Mouse (Mus musculus) right cerebral cortex, adult 18-20 months (tissue): Measurements from ENCODE around the gene Trim9.
A peak's percentile ranks its signal among the peaks of the same experiment; 100 is the strongest.

Experiments
- DNase-seq: peaks from one replicate; pipeline ENCODE4 v3.0.0; 2022; ENCODE audit warnings: mixed read lengths

Trim9 gene

GRCm38 (mm10) chr12:70347202-70347841, at the start of gene Trim9:
Gene Trim9 (minus strand): TSS chr12:70347614.
- peak; percentile 99 for DNase-seq

DNA sequence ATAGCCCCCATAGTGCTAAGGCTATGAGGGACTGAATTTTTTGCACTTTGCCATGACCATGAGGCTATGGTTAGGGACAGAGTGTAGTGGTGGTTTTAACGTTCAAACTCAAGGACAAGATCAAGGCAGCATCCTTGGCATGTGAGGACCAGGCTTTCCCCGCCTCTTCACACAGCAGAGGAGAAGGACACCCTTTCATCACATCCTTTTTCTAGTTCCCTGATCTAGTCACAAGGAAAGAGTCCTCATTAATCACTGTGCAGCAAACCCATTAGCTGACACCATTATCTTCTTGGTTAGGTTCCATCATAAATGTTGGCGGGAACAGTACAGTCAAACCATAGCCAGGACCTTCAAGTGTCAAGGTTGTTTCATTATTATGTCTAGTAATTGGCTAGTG, 47.6 kb upstream of the Trim9 start:
- no peak for DNase-seq

DNA sequence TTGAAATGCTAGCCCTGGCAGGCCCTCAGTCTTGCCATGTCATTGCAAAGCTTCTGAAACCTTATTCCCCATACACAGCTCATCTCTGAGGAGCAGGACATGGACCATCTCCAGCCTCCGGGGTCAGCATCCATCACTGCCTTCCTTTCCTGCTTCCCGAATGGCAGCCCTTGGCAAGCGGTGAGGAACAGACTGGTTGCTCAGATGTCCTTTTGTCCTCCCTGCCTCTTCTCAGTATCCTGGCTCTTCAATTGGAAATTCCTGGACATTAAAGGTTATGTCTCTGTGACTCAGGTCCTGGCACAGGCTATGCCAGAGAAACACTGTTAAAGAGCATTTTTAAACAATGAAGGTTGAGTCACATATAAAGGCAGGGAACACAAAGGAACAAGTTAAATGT, 43.8 kb upstream of the Trim9 start:
- no peak for DNase-seq

DNA sequence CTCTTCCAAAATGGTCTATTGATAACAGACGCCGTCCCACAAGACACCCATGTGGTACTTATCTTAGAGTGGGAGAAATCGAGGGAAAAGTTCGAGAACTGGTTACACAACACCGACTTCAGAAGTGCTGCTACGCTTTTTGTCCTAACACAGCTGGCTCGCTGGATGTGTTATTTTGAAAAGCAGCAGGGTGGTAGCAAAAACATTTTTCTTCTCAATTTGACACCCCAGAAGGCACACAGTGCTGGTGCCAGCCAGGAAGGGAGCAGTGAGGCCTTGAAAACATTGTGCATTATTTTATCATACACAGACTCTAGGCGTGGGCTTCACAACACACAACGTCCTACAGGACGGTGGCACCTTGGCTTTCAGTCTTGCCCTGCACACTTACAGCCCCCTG, 27.6 kb upstream of the Trim9 start:
- peak; percentile 55 for DNase-seq

DNA sequence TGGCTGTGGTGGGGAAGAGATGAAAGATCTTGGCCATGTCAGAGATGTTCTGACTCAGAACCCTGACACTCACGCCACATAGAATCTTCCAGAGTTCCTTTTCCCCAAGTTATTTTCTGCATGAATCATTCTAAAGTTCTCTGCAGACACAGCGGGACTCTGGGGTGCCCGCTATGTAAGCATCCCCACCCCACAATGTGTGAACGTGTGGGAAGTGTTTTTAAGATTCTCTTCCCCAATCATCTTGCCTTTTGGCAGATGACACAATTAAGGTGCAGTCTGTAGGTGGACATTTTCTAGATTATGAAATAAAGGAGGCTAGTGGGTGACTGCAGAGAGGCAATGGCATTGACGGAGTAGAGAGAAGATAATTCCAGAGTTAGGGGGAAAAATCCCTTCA, 25.5 kb upstream of the Trim9 start:
- peak; percentile 84 for DNase-seq

GRCm38 (mm10) chr12:70369348-70369747, 21.9 kb upstream of the Trim9 start:
- no peak for DNase-seq

GRCm38 (mm10) chr12:70368820-70369219, 21.4 kb upstream of the Trim9 start:
- peak; percentile 82 for DNase-seq

GRCm38 (mm10) chr12:70367326-70368248, 20.2 kb upstream of the Trim9 start:
- peak; percentile 86 for DNase-seq

- no peak for DNase-seq
Observed at GRCm38 (mm10) chr12:70363016-70363415, 15.6 kb upstream of the Trim9 start.

- no peak for DNase-seq
Observed at GRCm38 (mm10) chr12:70360276-70360675, 12.9 kb upstream of the Trim9 start.

DNA sequence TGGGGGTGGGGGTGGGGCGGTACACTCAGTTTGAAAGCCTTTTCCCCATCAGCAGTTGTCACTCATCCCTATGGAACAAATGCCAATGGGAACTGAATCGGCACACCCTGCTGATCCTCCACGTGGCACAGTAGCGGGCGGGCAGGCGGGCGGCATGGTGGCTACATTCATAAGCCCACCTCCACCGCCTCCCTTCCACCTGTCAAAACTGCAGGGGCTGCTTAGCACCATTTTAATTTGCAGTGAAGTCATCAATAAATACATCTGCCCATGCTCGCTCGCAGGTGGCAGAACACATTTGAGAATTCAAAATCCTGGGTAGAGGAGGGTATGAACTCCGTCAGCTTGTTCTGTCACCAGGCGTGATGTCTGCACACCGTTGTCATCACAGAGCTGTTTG, 12.0 kb upstream of the Trim9 start:
- no peak for DNase-seq

GRCm38 (mm10) chr12:70354926-70355325, 7.5 kb upstream of the Trim9 start:
- DNase-seq, result no peak

- DNase-seq, result peak; percentile 77
Observed at GRCm38 (mm10) chr12:70350490-70350889, 3.1 kb upstream of the Trim9 start.

GRCm38 (mm10) chr12:70349788-70350187, 2.4 kb upstream of the Trim9 start:
- no peak for DNase-seq

DNA sequence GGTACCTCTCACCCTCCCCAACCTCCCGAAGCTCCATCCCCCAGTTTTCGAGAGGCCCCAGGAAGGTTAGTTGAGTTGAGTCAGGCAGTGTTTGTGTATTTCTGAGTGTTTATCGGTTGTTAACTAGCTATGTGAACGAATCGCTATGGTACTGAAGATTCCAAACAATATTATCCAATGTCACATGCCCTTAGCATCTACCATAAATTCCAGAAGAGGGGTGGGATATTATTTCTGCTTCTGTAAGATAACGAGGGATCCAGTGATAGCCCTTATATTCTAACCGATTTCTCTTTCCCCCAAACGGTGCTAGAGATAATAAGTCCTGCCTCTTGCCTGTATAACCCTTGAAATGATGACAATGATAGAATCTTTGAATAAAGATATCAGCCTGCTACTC, 612 bp upstream of the Trim9 start:
- no peak for DNase-seq

GRCm38 (mm10) chr12:70346139-70347026, 1.0 kb downstream of the Trim9 start:
- DNase-seq, result peak; percentile 80

DNA sequence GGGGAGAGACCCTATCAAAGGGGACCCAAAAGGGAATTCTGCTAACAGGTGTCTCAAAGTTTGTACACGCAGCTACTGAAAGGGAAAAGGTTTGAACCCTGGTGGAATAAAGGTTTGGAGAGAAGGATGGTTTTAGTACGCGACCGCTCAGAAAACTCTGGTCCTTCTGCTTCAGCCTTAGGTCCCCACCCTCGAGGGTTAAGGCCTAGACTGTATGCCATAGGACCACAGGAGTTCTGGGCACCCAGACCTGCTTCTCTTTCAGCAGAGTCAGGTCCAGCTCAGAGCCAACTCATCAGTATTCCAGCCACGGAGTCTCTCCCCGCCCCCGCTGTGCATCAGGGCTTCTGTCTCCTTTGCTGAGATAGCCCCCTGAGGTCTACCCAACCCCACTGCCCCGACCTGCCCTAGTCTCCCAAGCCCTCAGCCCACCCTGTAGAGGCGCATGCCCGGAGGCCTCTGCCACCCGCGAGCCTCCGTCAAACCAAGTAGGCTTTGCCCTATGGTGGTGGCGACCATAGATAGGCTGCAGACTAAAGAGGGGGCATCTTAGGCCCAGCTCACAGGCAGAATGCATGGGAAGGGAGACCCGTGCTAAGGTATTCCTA, 1.8 kb downstream of the Trim9 start:
- peak; percentile 62 for DNase-seq

DNA sequence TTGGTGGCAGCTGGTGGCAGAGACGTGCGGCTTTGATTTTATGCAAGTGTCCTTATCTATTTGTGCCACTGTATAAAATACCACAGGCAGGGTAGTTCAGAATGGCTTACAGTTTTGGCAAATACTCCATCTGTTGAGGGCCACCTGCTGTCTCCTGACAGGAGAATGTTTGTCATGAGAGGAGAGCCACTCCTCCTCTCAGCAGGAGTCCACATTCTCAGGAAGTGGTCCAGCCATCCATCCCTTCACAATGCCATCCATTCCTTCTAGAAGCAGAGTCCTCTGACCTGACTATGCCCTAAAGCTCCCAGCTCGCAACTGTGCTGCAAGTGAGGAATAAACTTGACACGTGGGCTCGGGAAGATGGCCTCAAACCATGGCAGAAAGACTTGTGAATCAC, 12.2 kb downstream of the Trim9 start:
- DNase-seq, result no peak

- no peak for DNase-seq
Observed at GRCm38 (mm10) chr12:70333253-70333805, 14.1 kb downstream of the Trim9 start.

GRCm38 (mm10) chr12:70329059-70329458, 18.4 kb downstream of the Trim9 start:
- DNase-seq, result no peak

GRCm38 (mm10) chr12:70326956-70327355, 20.5 kb downstream of the Trim9 start:
- DNase-seq, result no peak

DNA sequence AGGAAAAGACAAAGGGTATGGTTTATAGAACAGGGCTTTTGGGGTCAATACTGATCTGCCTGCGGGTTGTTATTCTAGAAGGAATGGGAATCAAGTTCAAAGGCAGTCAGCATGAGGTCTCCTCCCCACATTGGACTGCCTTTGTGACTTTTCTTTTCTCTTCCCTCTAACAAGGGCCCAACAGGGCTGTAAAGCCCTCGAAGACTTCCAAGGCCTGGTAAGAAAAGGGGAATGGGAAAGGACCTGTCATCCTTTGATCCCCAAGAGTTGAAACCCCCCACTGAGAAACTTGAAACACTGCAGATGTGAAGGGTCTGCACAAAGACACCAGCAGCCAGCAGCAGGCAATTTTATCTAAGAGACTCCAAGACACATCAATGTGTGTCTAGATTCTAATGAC, 21.0 kb downstream of the Trim9 start:
- DNase-seq, result no peak
